Mouse (Mus musculus): ENCODE data around the gene Rpl12. TPM values are rescaled to one million over a fixed set of nuclear protein-coding genes. Genes with fewer than 3 reads are reported as not detected.

Rpl12 gene
- polyA plus RNA-seq, 1 experiment from 2014 or later, result 176 TPM

- WGBS, result 83% methylated on average over 9 of the region's 9 CpGs
- Histone ChIP-seq H3K4me3 (peak overlapping the region; percentile 60; the same call in 1 of the 2 replicates), H3K4me2 (peak overlapping the region; percentile 90; the same call in 1 of the 2 replicates), H3K36me3 (peaks cover 28% of the 10 kb centered on the region), H3K4me1 (peaks cover 35% of the 10 kb centered on the region), H3K27me3 (no peaks in the 10 kb centered on the region), H3K9me3 (no peaks in the 10 kb centered on the region), H3K9ac (0 out of 2 replicates have a peak overlapping the region, but pooled peaks have one; percentile 80), H3K27ac (peak overlapping the region; percentile 98; the same call in 1 of the 2 replicates)
- no peak for ATAC-seq (ENCODE audit: insufficient number of reproducible peaks, low FRiP score, low TSS enrichment, low read depth)
Observed at GRCm38 (mm10) chr2:32968024-32968614, 6.8 kb downstream of the Rpl12 start.

GRCm38 (mm10) chr2:32969326-32969725, 8.0 kb downstream of the Rpl12 start:
- Histone ChIP-seq H3K4me2 (no peak overlapping the region), H3K9me3 (no peaks in the 10 kb centered on the region), H3K4me3 (no peak overlapping the region), H3K36me3 (peaks cover 26% of the 10 kb centered on the region), H3K27ac (no peak overlapping the region), H3K27me3 (no peaks in the 10 kb centered on the region), H3K4me1 (peaks cover 24% of the 10 kb centered on the region), H3K9ac (no peak overlapping the region)
- WGBS, result 85% methylated on average over 8 of the region's 8 CpGs
- ATAC-seq (ENCODE audit: insufficient number of reproducible peaks, low FRiP score, low TSS enrichment, low read depth), result no peak

GRCm38 (mm10) chr2:32971235-32971634, 9.9 kb downstream of the Rpl12 start:
- Histone ChIP-seq H3K4me3 (no peak overlapping the region), H3K9me3 (no peaks in the 10 kb centered on the region), H3K9ac (no peak overlapping the region), H3K4me1 (peaks cover 12% of the 10 kb centered on the region), H3K4me2 (no peak overlapping the region), H3K36me3 (peaks cover 37% of the 10 kb centered on the region), H3K27ac (no peak overlapping the region), H3K27me3 (no peaks in the 10 kb centered on the region)
- ATAC-seq (ENCODE audit: insufficient number of reproducible peaks, low FRiP score, low TSS enrichment, low read depth), result no peak
- WGBS, result 48% methylated on average over 9 of the region's 9 CpGs

GRCm38 (mm10) chr2:32974216-32974615, 12.9 kb downstream of the Rpl12 start:
- H3K9ac ChIP-seq, result no peak overlapping the region
- no peaks in the 10 kb centered on the region for H3K27me3 ChIP-seq
- 88% methylated on average over 8 of the region's 8 CpGs for WGBS
- no peaks in the 10 kb centered on the region for H3K4me1 ChIP-seq
- no peak overlapping the region for H3K4me3 ChIP-seq
- no peak overlapping the region for H3K27ac ChIP-seq
- H3K9me3 ChIP-seq, result no peaks in the 10 kb centered on the region
- H3K36me3 ChIP-seq, result peaks cover 42% of the 10 kb centered on the region
- H3K4me2 ChIP-seq, result no peak overlapping the region
- no peak for ATAC-seq (ENCODE audit: insufficient number of reproducible peaks, low FRiP score, low TSS enrichment, low read depth)

- WGBS, result 68% methylated on average over 5 of the region's 5 CpGs
- no peak overlapping the region for H3K4me3 ChIP-seq
- H3K4me1 ChIP-seq, result peaks cover 10% of the 10 kb centered on the region
- no peak overlapping the region for H3K27ac ChIP-seq
- H3K9ac ChIP-seq, result no peak overlapping the region
- peaks cover 42% of the 10 kb centered on the region for H3K36me3 ChIP-seq
- H3K4me2 ChIP-seq, result no peak overlapping the region
- no peaks in the 10 kb centered on the region for H3K9me3 ChIP-seq
- no peak for ATAC-seq (ENCODE audit: insufficient number of reproducible peaks, low FRiP score, low TSS enrichment, low read depth)
- no peaks in the 10 kb centered on the region for H3K27me3 ChIP-seq
Observed at GRCm38 (mm10) chr2:32977114-32977513, 15.8 kb downstream of the Rpl12 start.

GRCm38 (mm10) chr2:32978675-32979074, 17.3 kb downstream of the Rpl12 start:
- Histone ChIP-seq H3K4me3 (no peak overlapping the region), H3K27me3 (no peaks in the 10 kb centered on the region), H3K4me1 (peaks cover 19% of the 10 kb centered on the region), H3K4me2 (no peak overlapping the region), H3K9me3 (no peaks in the 10 kb centered on the region), H3K36me3 (peaks cover 29% of the 10 kb centered on the region), H3K27ac (no peak overlapping the region), H3K9ac (no peak overlapping the region)
- ATAC-seq (ENCODE audit: insufficient number of reproducible peaks, low FRiP score, low TSS enrichment, low read depth), result no peak
- 77% methylated on average over 3 of the region's 3 CpGs for WGBS

- Histone ChIP-seq H3K27ac (no peak overlapping the region), H3K4me3 (no peak overlapping the region), H3K4me2 (no peak overlapping the region), H3K36me3 (peaks cover 21% of the 10 kb centered on the region), H3K27me3 (no peaks in the 10 kb centered on the region), H3K4me1 (peaks cover 19% of the 10 kb centered on the region), H3K9me3 (no peaks in the 10 kb centered on the region), H3K9ac (no peak overlapping the region)
- ATAC-seq (ENCODE audit: insufficient number of reproducible peaks, low FRiP score, low TSS enrichment, low read depth), result no peak
- 86% methylated on average over 7 of the region's 7 CpGs for WGBS
Observed at GRCm38 (mm10) chr2:32979675-32980074, 18.3 kb downstream of the Rpl12 start.

- H3K4me2 ChIP-seq, result peak overlapping the region; percentile 99
- peak overlapping the region; percentile 69; the same call in 1 of the 2 replicates for H3K27ac ChIP-seq
- H3K9ac ChIP-seq, result peak overlapping the region; percentile 90
- 2% methylated on average over 23 of the region's 23 CpGs for WGBS
- H3K9me3 ChIP-seq, result no peaks in the 10 kb centered on the region
- H3K27me3 ChIP-seq, result no peaks in the 10 kb centered on the region
- H3K4me1 ChIP-seq, result peaks cover 19% of the 10 kb centered on the region
- peaks cover 4% of the 10 kb centered on the region for H3K36me3 ChIP-seq
- no peak for ATAC-seq (ENCODE audit: insufficient number of reproducible peaks, low FRiP score, low TSS enrichment, low read depth)
- peak overlapping the region; percentile 82 for H3K4me3 ChIP-seq
Observed at GRCm38 (mm10) chr2:32981281-32981680, 19.9 kb downstream of the Rpl12 start.

- Histone ChIP-seq H3K9ac (peak within 1 kb of the TSS; percentile 90), H3K4me2 (peak within 1 kb of the TSS; percentile 99), H3K4me3 (peak within 1 kb of the TSS; percentile 82), H3K9me3 (no peaks in the 10 kb centered on the region), H3K27ac (peak within 1 kb of the TSS; percentile 69), H3K27me3 (no peaks in the 10 kb centered on the region), H3K36me3 (no peaks in the 10 kb centered on the region; the same call in 1 of the 2 replicates), H3K4me1 (peaks cover 19% of the 10 kb centered on the region)
- peak; percentile 96 for ATAC-seq (ENCODE audit: insufficient number of reproducible peaks, low FRiP score, low TSS enrichment, low read depth)
- under 1% methylated on average over 50 of the region's 50 CpGs for WGBS
Observed at GRCm38 (mm10) chr2:32981725-32982271, 20.4 kb downstream of the Rpl12 start, which contains the start of gene Slc2a8. Gene Slc2a8, minus strand, starts transcription at chr2:32982083.

GRCm38 (mm10) chr2:32982700-32983099, 21.3 kb downstream of the Rpl12 start:
- WGBS, result 6% methylated on average over 4 of the region's 4 CpGs
- no peak for ATAC-seq (ENCODE audit: insufficient number of reproducible peaks, low FRiP score, low TSS enrichment, low read depth)

GRCm38 (mm10) chr2:32983617-32984016, 22.3 kb downstream of the Rpl12 start:
- Histone ChIP-seq H3K4me2 (no peak overlapping the region), H3K4me1 (peaks cover 19% of the 10 kb centered on the region), H3K36me3 (no peaks in the 10 kb centered on the region), H3K9ac (no peak overlapping the region), H3K4me3 (no peak overlapping the region), H3K9me3 (no peaks in the 10 kb centered on the region), H3K27ac (no peak overlapping the region), H3K27me3 (no peaks in the 10 kb centered on the region)
- ATAC-seq (ENCODE audit: insufficient number of reproducible peaks, low FRiP score, low TSS enrichment, low read depth), result no peak
- WGBS, result 44% methylated on average over 6 of the region's 6 CpGs

More at GRCm38 (mm10) chr2:32982700-32983099, 21.3 kb downstream of the Rpl12 start:
- Histone ChIP-seq H3K9me3 (no peaks in the 10 kb centered on the region), H3K4me3 (peak overlapping the region; percentile 82), H3K9ac (no peak overlapping the region), H3K4me1 (peaks cover 19% of the 10 kb centered on the region), H3K4me2 (peak overlapping the region; percentile 99), H3K27ac (no peak overlapping the region), H3K36me3 (no peaks in the 10 kb centered on the region; the same call in 1 of the 2 replicates), H3K27me3 (no peaks in the 10 kb centered on the region)

GRCm38 (mm10) chr2:32985844-32986243, 24.5 kb downstream of the Rpl12 start:
- H3K4me2 ChIP-seq, result no peak overlapping the region
- no peaks in the 10 kb centered on the region for H3K9me3 ChIP-seq
- no peak overlapping the region for H3K9ac ChIP-seq
- peaks cover 17% of the 10 kb centered on the region for H3K4me1 ChIP-seq
- 62% methylated on average over 8 of the region's 8 CpGs for WGBS
- no peaks in the 10 kb centered on the region for H3K36me3 ChIP-seq
- no peaks in the 10 kb centered on the region for H3K27me3 ChIP-seq
- H3K4me3 ChIP-seq, result no peak overlapping the region
- ATAC-seq (ENCODE audit: insufficient number of reproducible peaks, low FRiP score, low TSS enrichment, low read depth), result no peak
- no peak overlapping the region for H3K27ac ChIP-seq

All from limb, embryonic 15.5 days (tissue).